Mouse (Mus musculus) embryonic facial prominence, embryonic 13.5 days (tissue): ENCODE measurements around the gene Vps9d1. TPM values are rescaled to one million over a fixed set of nuclear protein-coding genes. Genes with fewer than 3 reads are reported as not detected.

ENCODE experiments used
- ATAC-seq: fragments of 200-750 bp; cut with Nextera tagmentation; 2 replicates; pipeline ENCODE4 v1.8.0; 2017; ENCODE audit warnings: low read depth; ENCODE audit not compliant: insufficient number of reproducible peaks, insufficient read depth, low FRiP score, low TSS enrichment
- H3K27ac ChIP-seq: fragments of 300-500 bp; sonication (generic); 2 replicates; pipeline ENCODE4 v1.5.1; 2015; ENCODE audit warnings: moderate library complexity, mild to moderate bottlenecking, inconsistent platforms
- H3K27me3 ChIP-seq: fragments of 300-500 bp; sonication (generic); 2 replicates; pipeline ENCODE4 v1.6.1; 2015; ENCODE audit warnings: mild to moderate bottlenecking, inconsistent platforms
- H3K36me3 ChIP-seq: fragments of 300-500 bp; sonication (generic); 2 replicates; pipeline ENCODE4 v1.6.1; 2015; ENCODE audit warnings: mild to moderate bottlenecking, inconsistent platforms
- H3K4me1 ChIP-seq: fragments of 300-500 bp; sonication (generic); 2 replicates; pipeline ENCODE4 v1.6.1; 2015; ENCODE audit warnings: inconsistent platforms
- H3K4me2 ChIP-seq: fragments of 300-500 bp; sonication (generic); 2 replicates; pipeline ENCODE4 v1.6.1; 2015; ENCODE audit warnings: moderate library complexity, mild to moderate bottlenecking, inconsistent platforms
- H3K4me3 ChIP-seq: fragments of 300-500 bp; sonication (generic); 2 replicates; pipeline ENCODE4 v1.5.1; 2015; ENCODE audit warnings: mild to moderate bottlenecking, inconsistent platforms
- H3K9ac ChIP-seq: fragments of 300-500 bp; sonication (generic); 2 replicates; pipeline ENCODE4 v1.6.1; 2015; ENCODE audit warnings: mild to moderate bottlenecking, inconsistent platforms
- H3K9me3 ChIP-seq: fragments of 300-500 bp; sonication (generic); 2 replicates; pipeline ENCODE4 v1.6.1; 2016; ENCODE audit warnings: inconsistent platforms
- WGBS: fragments of 180-500 bp; shearing (Covaris S2); methylation state at CpG from one replicate; pipeline ENCODE4 v1.1.7; 2015; ENCODE audit warnings: mixed read lengths; 5-methylcytosine and 5-hydroxymethylcytosine counted together
- polyA plus RNA-seq: library from polyadenylated mRNA; unstranded; fragments of >200 nt; fragmentation: Nextera tagmentation; extraction: Ambion mirVana; gene quantifications from 2 replicates; pipeline ENCODE4 v1.2.1, GENCODE M21; 2015

Vps9d1 gene
- polyA plus RNA-seq, 1 experiment from 2014 or later: 33.3 TPM

DNA sequence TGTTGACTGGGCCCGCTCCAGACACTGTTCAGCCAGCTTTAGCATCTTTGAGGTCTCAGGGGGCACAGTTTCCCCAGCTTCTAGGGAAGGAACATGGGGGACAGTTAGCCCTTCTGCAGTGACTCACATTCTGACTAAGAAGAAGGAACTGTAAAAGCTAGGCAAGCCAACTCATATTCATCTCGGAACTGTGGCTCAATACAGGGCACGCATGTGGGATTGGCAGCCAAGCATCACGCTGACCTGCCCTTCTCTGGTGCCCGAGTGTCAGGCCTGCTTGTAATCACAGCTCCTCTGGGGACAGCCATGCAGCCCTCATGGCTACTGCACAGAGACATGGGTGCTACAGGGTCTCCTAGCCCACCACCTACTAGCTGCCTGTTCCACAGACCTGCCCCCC is 3.2 kb downstream of the Vps9d1 start:
- no peak overlapping the region for H3K4me3 ChIP-seq
- no peak overlapping the region for H3K27ac ChIP-seq
- H3K4me1 ChIP-seq: peaks cover 22% of the 10 kb centered on the region
- no peak for ATAC-seq
- H3K4me2 ChIP-seq: no peak overlapping the region
- H3K27me3 ChIP-seq: no peaks in the 10 kb centered on the region
- WGBS: 95% methylated on average over 5 of the region's 5 CpGs
- no peaks in the 10 kb centered on the region for H3K9me3 ChIP-seq
- H3K36me3 ChIP-seq: peaks cover 65% of the 10 kb centered on the region
- H3K9ac ChIP-seq: no peak overlapping the region

DNA sequence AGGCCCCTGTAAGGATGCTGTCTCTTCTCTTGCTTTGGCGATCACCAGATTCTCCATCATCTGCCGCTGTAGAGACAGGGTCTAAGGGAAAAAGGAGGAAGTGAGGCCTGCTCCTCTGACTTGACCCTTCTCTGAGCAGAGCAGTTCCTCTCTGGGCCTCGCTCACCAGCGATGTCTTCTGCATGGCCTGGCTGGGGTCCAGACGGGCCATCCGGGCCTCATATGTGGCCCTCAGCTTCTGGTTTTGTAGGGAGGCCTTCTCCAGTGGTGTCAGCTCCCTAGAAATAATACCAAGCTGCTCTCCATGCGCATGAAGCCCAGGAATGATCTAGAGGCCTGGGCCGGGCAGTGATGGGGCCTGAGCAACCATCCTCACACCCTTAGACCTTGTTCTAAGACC is 5.6 kb downstream of the Vps9d1 start:
- WGBS: 96% methylated on average over 8 of the region's 8 CpGs

DNA sequence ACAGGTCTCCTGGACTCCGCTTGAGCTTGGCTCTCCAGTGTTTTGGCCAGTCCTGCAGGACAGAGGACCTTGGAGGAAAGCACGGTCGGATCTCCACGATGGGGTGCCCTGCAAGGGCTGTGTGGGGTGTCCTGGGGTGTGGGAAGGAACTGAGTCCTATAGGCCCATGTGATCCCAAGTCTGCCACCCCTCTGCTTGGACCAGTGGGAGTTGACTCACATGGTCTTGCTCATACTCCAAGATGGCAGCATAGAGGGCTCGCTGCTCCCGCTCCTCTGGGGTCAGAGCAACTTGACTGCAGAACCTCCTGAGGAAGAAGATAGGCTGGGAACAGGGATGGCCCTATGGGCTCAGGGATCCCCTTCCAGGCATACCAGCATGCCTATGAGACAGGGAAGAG is 6.4 kb downstream of the Vps9d1 start:
- Histone ChIP-seq H3K4me3 (no peak overlapping the region), H3K9ac (no peak overlapping the region), H3K27ac (no peak overlapping the region), H3K4me2 (no peak overlapping the region), H3K9me3 (no peaks in the 10 kb centered on the region), H3K36me3 (peaks cover 94% of the 10 kb centered on the region), H3K27me3 (no peaks in the 10 kb centered on the region), H3K4me1 (peaks cover 4% of the 10 kb centered on the region)
- 94% methylated on average over 6 of the region's 6 CpGs for WGBS
- no peak for ATAC-seq

More for the DNA sequence above, 5.6 kb downstream of the Vps9d1 start:
- H3K27ac ChIP-seq: no peak overlapping the region
- H3K27me3 ChIP-seq: no peaks in the 10 kb centered on the region
- H3K4me1 ChIP-seq: peaks cover 10% of the 10 kb centered on the region
- H3K9me3 ChIP-seq: no peaks in the 10 kb centered on the region
- peaks cover 85% of the 10 kb centered on the region for H3K36me3 ChIP-seq
- no peak for ATAC-seq
- H3K4me3 ChIP-seq: no peak overlapping the region
- H3K4me2 ChIP-seq: no peak overlapping the region
- H3K9ac ChIP-seq: no peak overlapping the region

DNA sequence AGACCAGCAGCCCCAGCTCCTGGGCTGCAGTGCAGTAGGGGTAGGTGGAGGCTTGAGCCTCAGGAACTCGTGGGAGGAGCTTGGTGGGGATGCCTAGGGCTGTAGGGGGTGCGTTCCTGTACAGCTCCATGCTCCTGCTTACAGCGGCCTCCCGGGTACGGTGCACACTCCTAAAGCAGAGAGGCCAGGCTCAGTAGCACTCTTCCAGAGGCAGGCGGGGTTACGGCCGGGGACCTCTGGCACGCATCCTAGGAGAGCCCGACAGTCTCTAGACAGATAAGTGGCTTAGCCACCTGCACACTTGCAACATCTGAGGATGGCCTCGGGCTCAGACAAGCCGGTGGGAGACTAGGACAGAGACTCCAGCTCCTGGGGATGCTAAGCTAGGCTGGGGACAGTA is 8.6 kb downstream of the Vps9d1 start:
- WGBS: 88% methylated on average over 12 of the region's 12 CpGs
- no peak overlapping the region for H3K9ac ChIP-seq
- no peak overlapping the region for H3K27ac ChIP-seq
- H3K9me3 ChIP-seq: no peaks in the 10 kb centered on the region
- no peak overlapping the region for H3K4me3 ChIP-seq
- no peak for ATAC-seq
- peaks cover 92% of the 10 kb centered on the region for H3K36me3 ChIP-seq
- no peaks in the 10 kb centered on the region for H3K27me3 ChIP-seq
- no peaks in the 10 kb centered on the region for H3K4me1 ChIP-seq
- no peak overlapping the region for H3K4me2 ChIP-seq

DNA sequence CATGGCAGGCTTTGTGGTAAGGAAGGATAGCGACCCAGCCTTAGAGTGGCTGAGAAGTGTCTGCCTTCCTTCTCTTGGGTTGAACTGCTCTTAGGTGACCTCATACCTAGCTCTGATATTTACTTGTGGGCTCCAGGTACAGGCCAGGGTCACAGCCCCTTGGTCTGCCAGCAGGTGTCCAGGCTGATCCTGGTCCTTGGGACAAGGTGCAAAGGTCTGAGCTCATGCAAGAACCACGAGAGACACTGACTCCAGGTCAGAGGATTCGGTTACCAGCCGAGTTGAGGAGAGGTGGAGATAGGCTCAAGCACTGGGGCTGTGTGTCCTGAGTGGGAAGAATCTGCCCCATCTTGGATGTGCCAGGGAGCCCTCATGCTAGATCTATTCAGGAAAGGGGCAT is 9.8 kb downstream of the Vps9d1 start:
- no peaks in the 10 kb centered on the region for H3K4me1 ChIP-seq
- H3K4me3 ChIP-seq: no peak overlapping the region
- H3K9ac ChIP-seq: no peak overlapping the region
- no peaks in the 10 kb centered on the region for H3K27me3 ChIP-seq
- no peaks in the 10 kb centered on the region for H3K9me3 ChIP-seq
- no peak overlapping the region for H3K4me2 ChIP-seq
- no peak for ATAC-seq
- WGBS: 89% methylated on average over 4 of the region's 4 CpGs
- no peak overlapping the region for H3K27ac ChIP-seq
- H3K36me3 ChIP-seq: peaks cover 82% of the 10 kb centered on the region

DNA sequence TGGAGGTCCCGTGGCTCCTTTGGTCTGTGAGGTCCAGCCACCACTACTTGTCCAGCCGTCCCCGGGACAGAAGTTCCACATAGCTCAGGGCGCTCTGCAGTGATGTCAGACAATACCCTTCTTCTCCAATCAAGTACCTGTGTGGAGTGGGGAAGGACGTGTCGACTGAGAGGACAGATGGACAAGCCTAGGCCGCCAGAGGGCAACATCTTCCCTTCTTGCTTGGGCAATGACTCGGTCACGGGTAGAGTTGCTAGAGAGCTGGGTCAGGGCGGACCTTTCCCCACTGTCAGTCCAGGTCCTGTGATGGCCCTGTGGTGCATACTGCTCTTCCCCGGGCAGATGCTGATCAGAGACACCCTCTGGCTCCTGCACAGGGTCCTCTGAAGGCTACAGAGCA is 11.1 kb downstream of the Vps9d1 start:
- H3K4me3 ChIP-seq: no peak overlapping the region
- no peaks in the 10 kb centered on the region for H3K9me3 ChIP-seq
- no peak for ATAC-seq
- 74% methylated on average over 11 of the region's 11 CpGs for WGBS
- H3K36me3 ChIP-seq: peaks cover 68% of the 10 kb centered on the region
- no peaks in the 10 kb centered on the region for H3K27me3 ChIP-seq
- H3K9ac ChIP-seq: no peak overlapping the region
- no peaks in the 10 kb centered on the region for H3K4me1 ChIP-seq
- H3K27ac ChIP-seq: no peak overlapping the region
- no peak overlapping the region for H3K4me2 ChIP-seq

DNA sequence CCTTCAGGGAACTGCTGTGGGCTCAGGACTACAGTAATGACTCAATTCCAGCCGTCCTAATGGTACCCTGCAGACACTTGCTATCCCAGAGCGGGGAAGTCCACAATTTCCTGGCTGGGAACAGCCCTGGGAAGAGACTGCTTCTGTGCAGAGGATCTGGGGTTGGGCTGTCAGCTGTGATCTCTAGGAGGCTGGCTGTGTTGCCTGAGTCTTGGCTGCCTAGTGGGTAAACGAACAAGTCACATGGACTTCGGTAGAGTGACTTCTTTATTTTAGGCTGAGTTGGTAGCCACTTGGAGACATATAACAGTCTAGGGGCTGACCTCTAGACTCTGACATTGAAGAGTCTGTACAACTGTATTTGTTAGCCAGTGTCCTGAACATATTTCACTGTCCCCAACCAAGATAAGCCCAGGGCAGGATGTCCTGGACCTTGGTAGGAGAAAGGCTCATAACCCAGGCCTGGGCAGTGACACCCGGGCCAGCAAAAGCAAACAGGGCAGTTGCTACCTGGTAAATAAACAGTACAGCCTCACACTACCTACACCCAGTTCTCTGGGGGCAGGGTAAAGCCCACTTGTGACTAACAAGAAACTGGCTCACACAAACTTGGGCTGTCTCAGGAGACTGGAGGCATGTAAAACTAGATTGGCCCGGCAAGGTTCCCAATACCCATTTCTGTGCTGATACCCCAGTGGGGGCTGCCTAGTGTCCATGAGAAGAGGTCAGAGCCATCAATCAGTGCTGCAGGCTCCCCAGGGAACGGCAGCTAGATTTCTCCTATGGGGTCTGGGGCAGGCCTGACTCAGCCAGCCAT is 11.8 kb downstream of the Vps9d1 start:
- H3K9ac ChIP-seq: no peak overlapping the region
- H3K9me3 ChIP-seq: no peaks in the 10 kb centered on the region
- 89% methylated on average over 7 of the region's 7 CpGs for WGBS
- H3K36me3 ChIP-seq: peaks cover 61% of the 10 kb centered on the region
- no peak overlapping the region for H3K4me2 ChIP-seq
- ATAC-seq: no peak
- H3K27me3 ChIP-seq: no peaks in the 10 kb centered on the region
- no peaks in the 10 kb centered on the region for H3K4me1 ChIP-seq
- H3K27ac ChIP-seq: no peak overlapping the region
- H3K4me3 ChIP-seq: no peak overlapping the region

DNA sequence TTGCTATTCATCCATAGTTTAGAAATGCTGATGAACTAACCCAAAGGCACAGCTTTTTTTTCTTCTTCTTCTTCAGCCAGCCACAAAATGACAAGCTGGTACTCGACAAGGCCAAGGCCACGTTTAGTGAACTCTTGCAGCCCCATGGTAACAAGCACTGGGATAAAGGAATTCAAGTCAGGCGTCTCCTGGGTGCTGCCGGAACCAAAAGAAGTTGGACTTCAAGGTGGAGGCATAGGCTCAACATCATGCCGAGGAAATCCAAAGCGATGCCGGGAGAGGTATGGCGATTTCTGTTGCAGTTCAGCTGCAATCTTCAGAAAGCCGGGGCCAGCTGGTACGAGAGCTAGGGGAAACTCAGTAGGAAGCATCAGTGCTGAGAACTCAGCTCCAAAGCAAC is 14.8 kb downstream of the Vps9d1 start:
- WGBS: 88% methylated on average over 10 of the region's 10 CpGs
- no peak for ATAC-seq
- Histone ChIP-seq H3K4me2 (no peak overlapping the region), H3K4me3 (no peak overlapping the region), H3K36me3 (peaks cover 32% of the 10 kb centered on the region), H3K9ac (no peak overlapping the region), H3K9me3 (no peaks in the 10 kb centered on the region), H3K27me3 (peaks cover 26% of the 10 kb centered on the region), H3K4me1 (peaks cover 20% of the 10 kb centered on the region), H3K27ac (no peak overlapping the region)

DNA sequence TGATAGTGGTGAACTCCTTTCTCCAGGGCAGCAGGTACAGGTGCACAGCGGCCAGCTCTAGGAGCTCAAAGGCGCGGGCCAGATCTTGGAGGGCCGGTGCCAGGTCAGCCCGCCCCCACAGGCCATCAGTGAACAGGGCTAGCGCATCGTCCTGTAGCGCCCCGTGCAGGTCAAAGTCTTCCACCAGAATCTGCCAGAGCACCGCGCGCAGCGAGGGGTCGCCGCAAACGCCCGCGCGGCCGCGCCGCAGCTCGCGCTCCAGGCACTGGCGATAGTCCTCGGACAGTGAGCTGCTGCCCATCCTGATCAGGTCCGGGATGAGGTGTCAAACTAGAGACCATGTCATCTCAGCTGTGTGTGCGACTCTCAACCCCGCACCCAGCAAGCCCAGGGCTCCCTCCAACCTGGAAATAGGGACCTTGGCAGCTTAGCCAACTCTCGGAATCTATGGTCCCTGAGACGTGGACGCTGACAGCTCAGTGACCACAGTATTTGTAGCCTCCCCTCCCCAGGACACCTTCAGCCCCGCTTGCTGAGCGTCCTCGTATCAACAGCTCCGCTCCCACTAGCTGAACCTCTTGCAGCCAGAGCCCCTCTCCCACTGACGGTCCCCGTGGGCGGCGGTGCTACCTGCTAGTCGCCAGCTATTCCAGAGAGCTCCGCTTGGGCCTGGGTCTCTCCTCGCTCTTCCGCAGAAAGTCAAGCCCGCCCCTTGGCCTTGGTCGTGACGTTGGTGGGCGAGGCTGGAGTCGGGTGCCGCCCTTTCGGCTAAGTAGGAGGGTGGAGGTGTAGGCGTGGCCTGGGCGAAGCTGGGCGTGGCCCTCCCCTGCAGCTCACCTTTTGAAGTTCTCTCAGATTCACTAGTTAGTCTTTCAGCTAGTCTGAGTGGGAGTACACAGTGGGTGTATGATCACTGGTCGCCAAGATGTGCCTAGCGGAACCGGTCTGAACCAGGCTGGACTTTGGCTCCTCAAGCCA is 18.3 kb downstream of the Vps9d1 start, which contains the start of gene Spata2l:
Gene Spata2l (minus strand): TSS at position 714 of the 978 bp plus-strand sequence.
- H3K36me3 ChIP-seq: no peaks in the 10 kb centered on the region
- H3K4me1 ChIP-seq: peaks cover 23% of the 10 kb centered on the region
- WGBS: 2% methylated on average over 57 of the region's 57 CpGs
- no peak within 1 kb of the TSS for H3K27ac ChIP-seq
- H3K9me3 ChIP-seq: no peaks in the 10 kb centered on the region
- H3K27me3 ChIP-seq: peaks cover 43% of the 10 kb centered on the region
- peak within 1 kb of the TSS; percentile 73 for H3K9ac ChIP-seq
- peak within 1 kb of the TSS; percentile 96 for H3K4me2 ChIP-seq
- H3K4me3 ChIP-seq: peak within 1 kb of the TSS; percentile 59
- ATAC-seq: peak; percentile 79

DNA sequence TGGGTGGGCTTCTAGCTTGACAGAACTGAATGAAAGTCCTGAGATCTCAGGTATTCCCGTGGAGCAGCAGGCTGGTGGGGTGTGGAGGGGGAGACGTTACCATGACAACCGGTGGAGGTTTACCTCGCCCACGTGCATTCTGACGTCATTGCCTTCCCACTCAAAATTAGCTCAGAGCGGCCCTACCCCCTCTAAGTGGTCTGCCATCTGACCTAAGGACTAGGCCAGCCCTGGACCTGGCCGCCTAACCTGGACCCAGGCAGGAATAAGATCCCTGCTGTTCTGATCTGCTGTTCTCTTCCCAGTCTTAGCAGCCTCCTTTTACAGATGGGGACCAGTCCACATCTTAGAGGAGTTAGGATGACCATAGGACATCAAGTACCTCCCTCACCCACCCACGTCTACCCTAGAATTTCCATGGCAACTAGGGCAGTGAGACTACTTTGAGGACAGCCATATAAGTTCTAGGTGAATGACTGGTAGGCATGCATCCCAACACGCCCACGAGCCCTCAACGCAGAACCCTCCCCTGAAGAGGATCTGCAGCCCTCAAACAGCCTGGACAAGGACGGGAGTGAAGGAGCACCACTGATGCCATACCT is 19.1 kb downstream of the Vps9d1 start:
- Histone ChIP-seq H3K36me3 (0 out of 2 replicates have a peak, but pooled peaks cover 4% of the 10 kb centered on the region), H3K9ac (peak overlapping the region; percentile 73), H3K4me1 (peaks cover 23% of the 10 kb centered on the region), H3K27me3 (peaks cover 43% of the 10 kb centered on the region), H3K4me2 (peak overlapping the region; percentile 96), H3K4me3 (peak overlapping the region; percentile 59), H3K27ac (no peak overlapping the region), H3K9me3 (no peaks in the 10 kb centered on the region)
- no peak for ATAC-seq
- WGBS: 33% methylated on average over 13 of the region's 13 CpGs

DNA sequence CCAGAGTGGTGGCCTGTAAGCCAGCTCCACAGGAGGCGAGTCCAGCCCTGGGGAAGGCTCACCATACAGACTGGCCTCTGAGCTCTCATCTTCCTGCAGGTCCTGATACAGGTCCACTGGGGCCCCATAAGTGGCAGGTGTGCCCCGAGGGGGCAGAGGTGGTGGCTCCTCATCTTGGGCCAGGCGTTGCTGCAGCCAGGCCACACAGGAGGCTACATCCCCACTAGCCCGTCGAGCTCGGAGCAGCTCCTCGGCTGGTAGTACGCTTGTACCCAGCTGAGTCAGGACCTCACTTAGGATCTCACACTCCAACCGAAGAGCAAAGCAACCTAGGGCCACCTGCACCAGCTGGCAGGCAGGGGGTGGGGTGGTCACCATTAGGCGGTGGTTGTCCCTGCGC is 20.4 kb downstream of the Vps9d1 start:
- H3K36me3 ChIP-seq: peaks cover 15% of the 10 kb centered on the region
- H3K27me3 ChIP-seq: peaks cover 43% of the 10 kb centered on the region
- 74% methylated on average over 11 of the region's 11 CpGs for WGBS
- no peak for ATAC-seq
- H3K9me3 ChIP-seq: no peaks in the 10 kb centered on the region
- no peak overlapping the region for H3K4me3 ChIP-seq
- no peak overlapping the region for H3K4me2 ChIP-seq
- no peak overlapping the region for H3K9ac ChIP-seq
- no peak overlapping the region for H3K27ac ChIP-seq
- H3K4me1 ChIP-seq: peaks cover 23% of the 10 kb centered on the region
